Mouse (Mus musculus) retina, adult 2 months (tissue): Measurements from ENCODE around the gene Aif1.
A peak's percentile ranks its signal among the peaks of the same experiment; 100 is the strongest.

Experiments used
- DNase-seq: peaks from one replicate; pipeline ENCODE4 v3.0.0-alpha.2; 2012; ENCODE audit warnings: low read depth, low spot score

The Aif1 gene

GRCm38 (mm10) chr17:35194844-35195630 is 19.2 kb upstream of the Aif1 start:
- no peak for DNase-seq

DNA sequence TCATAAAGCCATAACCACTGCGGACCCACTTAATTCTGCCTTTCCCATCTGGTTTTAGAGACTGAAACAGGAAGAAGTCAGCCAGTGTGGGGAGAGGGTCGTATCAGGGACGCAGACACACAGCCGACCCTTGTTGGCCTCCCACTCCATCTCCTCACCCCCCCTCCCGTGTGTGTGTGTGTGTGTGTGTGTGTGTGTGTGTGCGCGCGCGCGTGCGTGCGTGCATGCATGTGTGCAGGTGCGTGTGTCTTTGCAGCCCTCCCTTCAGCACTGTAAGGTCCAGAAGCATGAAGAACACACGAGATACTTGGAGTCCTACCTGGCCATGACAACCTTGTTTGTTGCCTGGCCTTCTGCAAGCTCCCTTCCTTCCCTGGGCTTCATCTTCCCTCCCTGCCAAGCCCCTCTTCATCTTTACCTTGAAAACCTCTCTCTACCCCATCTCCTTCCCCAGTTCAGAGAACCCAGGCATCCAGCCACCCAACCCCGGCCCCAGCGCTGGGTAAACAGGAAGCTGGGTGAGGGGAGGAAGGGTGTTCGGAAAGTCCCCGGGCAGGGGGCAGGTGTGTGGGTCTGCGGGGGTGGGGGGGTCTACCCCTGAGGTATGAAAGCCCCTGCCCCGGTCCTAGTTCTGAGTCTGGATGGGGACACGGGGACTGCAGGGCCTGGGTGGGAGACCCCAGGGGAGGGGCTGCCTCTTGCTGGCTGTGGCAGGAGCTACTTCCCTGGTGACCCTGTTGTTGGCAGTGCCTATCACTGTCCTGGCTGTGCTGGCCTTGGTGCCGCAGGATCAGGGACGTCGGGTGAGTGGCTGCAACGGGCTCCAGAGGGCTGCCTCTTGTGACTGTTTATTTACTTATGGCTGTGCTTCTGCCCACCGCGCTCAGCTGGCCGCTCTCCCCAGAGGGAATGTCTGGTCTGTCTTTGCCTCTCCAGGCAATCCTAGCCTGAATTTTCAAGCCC is 18.3 kb upstream of the Aif1 start, which contains the start of gene Ltb:
Gene Ltb (plus strand): TSS at position 559 of the 963 bp plus-strand sequence.
- DNase-seq = no peak

- DNase-seq = no peak
Measured at GRCm38 (mm10) chr17:35192924-35193323, 17.1 kb upstream of the Aif1 start.

GRCm38 (mm10) chr17:35191723-35192122 is 15.9 kb upstream of the Aif1 start:
- DNase-seq = no peak

GRCm38 (mm10) chr17:35190096-35190495 is 14.2 kb upstream of the Aif1 start:
- no peak for DNase-seq

GRCm38 (mm10) chr17:35189186-35189585 is 13.3 kb upstream of the Aif1 start:
- no peak for DNase-seq

DNA sequence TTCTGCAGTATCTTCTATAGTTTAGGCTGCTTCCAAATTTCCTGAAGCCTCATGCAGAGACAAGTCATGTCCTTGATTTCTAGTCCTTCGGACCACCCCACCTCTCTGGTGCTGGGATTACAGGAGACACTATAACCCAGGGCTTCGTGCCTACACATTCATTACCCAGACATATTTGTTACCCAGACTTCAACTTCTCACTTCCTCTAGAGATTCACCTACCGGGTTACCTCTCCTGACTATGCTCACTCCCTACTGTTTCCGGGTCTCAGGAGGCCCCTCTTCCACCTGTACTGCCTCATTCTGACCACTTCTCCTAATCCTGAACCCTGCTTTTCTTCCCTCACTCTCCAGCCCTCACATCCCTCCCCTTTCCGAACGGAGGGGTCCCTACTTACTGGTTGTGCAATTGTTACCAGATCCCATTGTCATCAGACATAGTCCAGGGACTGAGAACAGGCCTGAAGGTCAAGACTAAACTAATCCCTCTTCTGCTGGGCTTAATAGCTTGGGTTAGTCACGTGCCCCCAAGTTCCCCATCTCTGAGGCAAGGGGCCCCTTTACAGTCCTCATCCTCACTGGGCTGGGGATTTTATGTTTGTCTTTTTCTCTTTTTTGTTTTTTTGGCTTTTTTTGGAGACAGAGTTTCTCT is 12.2 kb upstream of the Aif1 start, which contains the start of gene Lst1:
Gene Lst1 (minus strand): TSS at position 481 of the 652 bp plus-strand sequence.
- no peak for DNase-seq

DNA sequence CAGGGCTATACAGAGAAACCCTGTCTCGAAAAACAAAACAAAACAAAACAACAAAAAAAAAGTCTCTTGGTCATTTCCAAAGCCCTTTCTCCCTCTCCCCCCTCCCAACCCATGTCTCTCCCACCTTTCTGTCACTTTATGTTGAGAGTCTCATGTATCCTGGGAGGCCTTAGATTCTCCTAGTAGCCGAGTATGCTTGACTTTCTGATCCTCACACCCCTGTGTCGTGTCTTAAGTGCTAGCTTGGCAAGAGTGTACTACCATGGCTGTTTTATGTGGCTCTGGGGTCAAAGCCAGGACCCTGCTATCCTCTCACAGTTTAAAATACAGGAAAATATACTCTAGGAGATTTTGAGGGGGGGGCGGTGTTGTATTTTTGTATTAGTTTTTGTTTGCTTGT is 11.5 kb upstream of the Aif1 start:
- no peak for DNase-seq

DNA sequence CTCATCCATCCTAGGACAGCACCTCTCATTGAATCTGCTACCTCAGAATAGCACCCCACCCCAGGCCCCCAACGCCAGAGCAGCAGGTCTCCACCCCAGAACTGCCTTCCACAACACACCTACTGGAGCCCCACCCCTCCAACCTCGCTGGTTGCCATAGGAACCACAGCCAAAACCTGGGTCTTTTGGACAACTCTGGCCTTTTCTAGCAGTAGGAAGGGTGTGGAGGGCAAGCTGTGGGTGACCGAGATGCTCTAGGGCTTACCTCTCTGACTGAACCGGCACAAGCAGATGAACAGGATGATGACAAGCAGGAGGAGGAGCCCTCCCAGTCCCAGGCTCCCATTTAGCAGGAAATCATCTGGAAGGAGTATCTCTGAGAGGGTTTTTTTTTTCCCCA is 10.8 kb upstream of the Aif1 start:
- no peak for DNase-seq

- DNase-seq = no peak
Measured at GRCm38 (mm10) chr17:35185639-35186611, 10.1 kb upstream of the Aif1 start.

GRCm38 (mm10) chr17:35180093-35180492 is 4.2 kb upstream of the Aif1 start:
- no peak for DNase-seq

- no peak for DNase-seq
Measured at GRCm38 (mm10) chr17:35178528-35178927, 2.7 kb upstream of the Aif1 start.

DNA sequence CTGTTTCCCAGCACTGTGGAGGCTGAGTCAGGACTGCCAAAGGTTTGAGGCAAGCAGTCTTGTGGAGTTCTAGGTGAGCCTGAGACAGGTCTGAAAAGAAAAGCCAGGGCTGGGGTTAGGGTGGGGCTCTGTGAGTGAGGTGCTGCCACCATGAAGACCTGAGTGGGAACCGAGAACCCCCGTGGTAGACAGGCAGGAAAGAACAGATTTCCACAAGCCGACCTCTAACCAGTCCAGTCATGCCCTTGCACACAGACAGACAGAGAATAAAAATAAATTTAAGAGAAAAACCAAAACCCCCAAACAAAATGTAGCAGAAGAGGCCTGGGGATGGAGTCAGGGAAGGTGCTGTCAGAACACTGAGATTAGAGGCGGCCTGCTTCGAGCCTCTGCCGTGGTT is 486 bp downstream of the Aif1 start:
- no peak for DNase-seq

- DNase-seq = no peak
Measured at GRCm38 (mm10) chr17:35174201-35174977, 1.5 kb downstream of the Aif1 start.

- DNase-seq = no peak
Measured at GRCm38 (mm10) chr17:35173329-35173728, 2.5 kb downstream of the Aif1 start.

DNA sequence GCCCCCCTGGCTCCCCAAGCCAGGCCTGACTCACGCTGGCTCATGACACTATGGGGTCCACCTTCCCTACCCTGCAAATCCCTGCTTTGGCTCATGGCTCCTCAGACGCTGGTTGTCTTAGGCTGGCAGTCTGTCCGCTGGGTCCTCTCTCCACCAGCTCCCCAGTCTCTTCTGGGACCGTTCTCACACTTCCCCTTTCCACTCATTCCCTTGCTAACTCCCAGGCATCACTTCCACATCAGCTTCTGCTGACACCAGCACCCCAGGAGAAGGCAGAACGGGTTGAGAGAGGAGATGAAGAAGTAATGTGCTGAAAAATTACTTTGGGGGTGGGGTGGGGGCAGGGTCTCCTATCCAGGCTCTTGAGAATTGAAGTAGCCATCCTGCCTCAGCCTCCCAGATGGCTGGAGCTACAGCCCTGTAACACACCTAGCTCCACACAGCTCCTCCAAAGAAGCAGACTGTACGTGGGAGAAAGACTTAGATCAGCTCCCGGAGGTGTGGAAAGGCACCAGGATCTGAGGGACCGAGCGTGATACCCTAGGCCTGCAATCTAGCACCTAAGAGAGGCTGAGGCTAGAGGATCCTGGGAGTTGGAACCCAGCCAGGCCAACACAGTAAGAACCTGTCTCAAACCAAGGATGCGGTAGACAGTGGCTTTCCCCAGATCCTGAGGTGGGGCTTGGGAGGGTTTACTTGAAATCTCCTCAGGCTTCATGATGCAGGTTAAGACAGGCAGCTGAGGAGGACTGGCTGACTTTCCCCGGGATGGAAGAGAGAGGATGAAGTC is 3.2 kb downstream of the Aif1 start:
- DNase-seq = no peak

DNA sequence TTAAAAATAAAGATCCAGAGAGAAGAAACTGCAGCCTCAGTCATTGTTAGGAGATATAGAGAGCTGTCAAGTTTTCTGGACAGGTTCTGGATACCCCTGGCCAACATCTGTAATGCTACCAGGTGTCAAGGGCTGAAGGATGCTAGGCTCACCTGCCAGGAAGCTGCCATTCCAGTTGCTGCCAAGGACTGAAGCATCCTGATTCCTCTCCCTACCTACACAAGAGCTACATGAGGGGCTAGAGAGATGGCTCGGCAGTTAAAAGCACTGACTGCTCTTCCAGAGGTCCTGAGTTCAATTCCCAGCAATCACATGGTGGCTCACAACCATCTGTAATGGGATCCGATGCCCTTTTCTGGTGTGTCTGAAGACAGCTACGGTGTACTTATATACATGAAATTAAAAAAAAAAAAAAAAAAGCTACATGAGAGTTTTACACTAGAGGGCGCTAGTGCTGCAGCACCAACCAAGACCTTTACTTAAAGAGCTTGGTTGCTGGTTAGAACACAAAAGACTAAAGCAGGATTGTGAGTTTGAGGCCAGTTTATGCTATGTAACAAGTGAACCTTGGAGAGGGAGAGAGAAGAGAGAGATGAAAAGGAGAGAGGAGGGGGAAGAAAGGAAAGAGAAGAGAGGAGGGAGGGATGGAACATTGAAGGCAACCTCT is 7.2 kb downstream of the Aif1 start:
- peak; percentile 37 for DNase-seq

DNA sequence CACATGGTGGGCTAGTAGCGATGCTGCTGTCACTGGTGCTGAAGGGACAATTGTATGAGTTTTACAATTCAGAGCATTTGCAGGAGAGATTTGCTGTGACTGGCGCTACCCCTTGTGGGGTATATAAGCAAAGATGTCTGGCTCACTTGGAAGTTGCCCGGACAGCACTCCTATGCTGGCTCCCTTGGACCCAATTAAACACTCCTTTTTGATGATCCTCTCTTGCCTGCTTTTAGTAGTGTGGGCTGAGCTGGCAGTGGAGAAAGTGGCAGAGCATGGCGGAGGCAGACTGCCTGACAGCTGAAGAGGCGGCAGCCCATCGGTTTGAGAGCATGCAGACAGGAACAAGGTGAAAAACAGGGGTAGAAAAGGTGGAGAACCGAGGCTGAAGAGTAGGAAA is 8.1 kb downstream of the Aif1 start:
- no peak for DNase-seq
